Mouse (Mus musculus) kidney, postnatal 0 days (tissue): ENCODE data around the gene Cdcp2. TPM values are rescaled to one million over a fixed set of nuclear protein-coding genes. Genes with fewer than 3 reads are reported as not detected.
A peak's percentile ranks its signal among the peaks of the same experiment; 100 is the strongest.

ENCODE experiments used
- ATAC-seq: fragments of 200-750 bp; cut with Nextera tagmentation; replicated peaks from 2 replicates; pipeline ENCODE4 v1.8.0; 2017; ENCODE audit warnings: low read depth, moderate number of reproducible peaks, moderate TSS enrichment, moderate library complexity; ENCODE audit not compliant: low FRiP score
- DNase-seq: peaks from one replicate; pipeline ENCODE4 v3.0.0-alpha.2; 2016; ENCODE audit warnings: low spot score
- H3K27ac ChIP-seq: fragments of 300-500 bp; sonication (generic); 2 replicates; pipeline ENCODE4 v1.5.1; 2014; ENCODE audit warnings: mild to moderate bottlenecking
- H3K27me3 ChIP-seq: fragments of 300-500 bp; sonication (generic); 2 replicates; pipeline ENCODE4 v1.6.1; 2014; ENCODE audit warnings: low read length, mixed read lengths; ENCODE audit not compliant: insufficient read depth
- H3K36me3 ChIP-seq: fragments of 300-500 bp; sonication (generic); 2 replicates; pipeline ENCODE4 v1.6.1; 2014; ENCODE audit warnings: low read length, mixed read lengths; ENCODE audit not compliant: insufficient read depth
- H3K4me1 ChIP-seq: fragments of 300-500 bp; sonication (generic); replicated peaks from 2 replicates; pipeline ENCODE4 v1.6.1; 2014; ENCODE audit warnings: antibody characterized with exemption, low read length, mixed read lengths; ENCODE audit not compliant: insufficient read depth
- H3K4me2 ChIP-seq: fragments of 300-500 bp; sonication (generic); 2 replicates; pipeline ENCODE4 v1.6.1; 2014; ENCODE audit warnings: mild to moderate bottlenecking, low read length, moderate library complexity, mixed read lengths
- H3K4me3 ChIP-seq: fragments of 300-500 bp; sonication (generic); replicated peaks from 2 replicates; pipeline ENCODE4 v1.5.1; 2014; ENCODE audit warnings: low read depth, low read length
- H3K9ac ChIP-seq: fragments of 300-500 bp; sonication (generic); 2 replicates; pipeline ENCODE4 v1.6.1; 2014; ENCODE audit warnings: low read depth, low read length
- H3K9me3 ChIP-seq: fragments of 300-500 bp; sonication (generic); replicated peaks from 2 replicates; pipeline ENCODE4 v1.6.1; 2016; ENCODE audit warnings: low read length, inconsistent platforms, mixed read lengths
- CTCF ChIP-seq: IDR thresholded peaks from 2 replicates; pipeline ENCODE4 v1.5.1; 2016; ENCODE audit warnings: antibody characterized with exemption, low read depth, mild to moderate bottlenecking, moderate library complexity
- WGBS: fragments of 180-500 bp; shearing (Covaris S2); extraction: QIAGEN DNeasy Blood & Tissue Kit; methylation state at CpG from one replicate; pipeline ENCODE4 v1.1.7; 2014; 5-methylcytosine and 5-hydroxymethylcytosine counted together
- polyA plus RNA-seq: library from polyadenylated mRNA; unstranded; fragments of >200 nt; fragmentation: Nextera tagmentation; extraction: Ambion mirVana; gene quantifications from 2 replicates; pipeline ENCODE4 v1.2.1, GENCODE M21; 2015

Cdcp2 gene
- polyA plus RNA-seq, 1 experiment from 2014 or later, result 0.09 TPM

DNA sequence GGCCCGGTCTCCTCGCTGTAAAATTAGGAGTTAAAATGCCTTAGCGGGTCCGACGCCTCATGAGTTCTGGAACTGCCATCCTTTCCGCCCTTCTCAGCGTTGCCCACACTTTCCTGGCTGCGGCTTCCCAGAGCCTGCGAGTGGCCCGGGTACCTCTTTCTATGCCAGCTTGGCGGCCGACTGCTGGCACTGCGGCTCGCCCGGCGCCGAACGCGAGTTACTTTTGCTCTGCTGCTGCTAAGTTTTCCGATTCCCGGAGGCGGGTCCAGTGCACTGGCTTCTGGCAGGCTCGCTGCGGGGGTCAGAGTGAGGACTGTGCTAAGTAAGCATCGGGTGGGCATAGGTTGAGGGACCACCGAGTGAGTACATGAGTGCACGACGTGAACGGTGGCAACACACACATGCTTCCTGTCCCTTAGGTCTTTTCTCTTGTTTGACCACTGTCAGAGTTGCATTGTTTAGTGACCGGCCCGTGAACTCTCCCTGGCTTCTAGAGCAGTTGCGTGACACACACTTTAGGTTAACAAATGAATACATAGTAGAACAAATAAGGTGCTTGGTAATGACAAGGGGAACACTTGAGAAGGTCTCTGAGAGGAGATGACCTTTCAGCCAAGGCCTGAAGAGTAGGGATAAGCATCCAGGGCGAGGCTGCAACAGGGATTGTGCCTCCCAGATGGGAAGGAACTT is 29.4 kb upstream of the Cdcp2 start:
- DNase-seq, result no peak
- Histone ChIP-seq H3K36me3 (peaks cover 24% of the 10 kb centered on the region), H3K9ac (peak overlapping the region; percentile 60), H3K4me2 (peak overlapping the region; percentile 96), H3K27me3 (no peaks in the 10 kb centered on the region), H3K27ac (peak overlapping the region; percentile 32), H3K9me3 (no peaks in the 10 kb centered on the region), H3K4me1 (peaks cover 9% of the 10 kb centered on the region; the same call in 1 of the 2 replicates), H3K4me3 (peak overlapping the region; percentile 74)
- ATAC-seq, result peak; percentile 51
- TF ChIP-seq CTCF, result no peak
- 4% methylated on average over 33 of the region's 33 CpGs for WGBS

DNA sequence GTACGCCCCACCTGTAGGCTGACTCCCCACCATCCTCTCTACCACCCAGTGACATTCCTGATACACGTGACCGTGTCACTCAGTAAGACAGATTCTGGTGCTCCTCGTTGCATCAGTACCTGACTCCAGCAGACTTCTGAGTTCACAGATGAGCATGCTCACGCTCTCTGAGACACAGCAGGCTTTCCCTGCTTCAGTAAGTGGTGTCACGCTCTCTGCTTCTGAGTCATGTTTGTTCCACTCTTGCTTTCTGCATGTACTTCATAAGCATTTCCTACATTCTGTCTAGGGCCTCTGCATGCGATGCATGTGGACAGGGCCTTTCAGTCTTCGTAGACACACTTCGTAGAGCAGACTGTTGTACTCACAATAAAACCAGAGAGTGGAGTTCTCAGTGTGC is 24.3 kb upstream of the Cdcp2 start:
- no peak overlapping the region for H3K27ac ChIP-seq
- no peaks in the 10 kb centered on the region for H3K36me3 ChIP-seq
- no peaks in the 10 kb centered on the region for H3K4me1 ChIP-seq
- WGBS, result 60% methylated on average over 9 of the region's 9 CpGs
- no peaks in the 10 kb centered on the region for H3K27me3 ChIP-seq
- no peak overlapping the region for H3K9ac ChIP-seq
- ATAC-seq (no peak), DNase-seq (no peak)
- no peak overlapping the region for H3K4me2 ChIP-seq
- TF ChIP-seq CTCF, result no peak
- H3K9me3 ChIP-seq, result no peaks in the 10 kb centered on the region
- H3K4me3 ChIP-seq, result no peak overlapping the region

DNA sequence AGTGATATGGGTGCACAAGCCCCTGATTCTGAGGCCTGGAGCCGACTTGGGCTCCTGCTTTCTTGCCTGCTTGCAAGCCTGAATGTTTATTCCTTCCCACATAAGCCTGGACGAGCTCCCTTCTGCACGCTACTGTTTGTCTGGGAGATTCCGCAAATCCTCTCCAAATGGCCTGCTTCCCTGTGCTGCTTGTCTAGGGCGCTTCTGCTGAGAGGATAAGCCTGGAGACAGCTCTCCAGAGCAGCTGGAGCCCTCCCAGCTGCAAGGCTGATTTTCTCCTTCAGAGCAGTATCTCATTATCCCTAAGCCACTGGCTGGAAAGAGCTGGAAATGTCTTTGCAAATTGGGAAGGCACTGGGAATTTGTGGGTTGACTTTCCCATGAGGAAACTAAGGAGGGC is 21.2 kb upstream of the Cdcp2 start:
- H3K9me3 ChIP-seq, result no peaks in the 10 kb centered on the region
- H3K27me3 ChIP-seq, result no peaks in the 10 kb centered on the region
- no peaks in the 10 kb centered on the region for H3K4me1 ChIP-seq
- H3K27ac ChIP-seq, result no peak overlapping the region
- no peak for ATAC-seq
- no peak overlapping the region for H3K4me3 ChIP-seq
- no peak for TF ChIP-seq CTCF
- WGBS, result 79% methylated on average over 5 of the region's 5 CpGs
- DNase-seq, result no peak
- H3K4me2 ChIP-seq, result no peak overlapping the region
- no peaks in the 10 kb centered on the region for H3K36me3 ChIP-seq
- no peak overlapping the region for H3K9ac ChIP-seq

DNA sequence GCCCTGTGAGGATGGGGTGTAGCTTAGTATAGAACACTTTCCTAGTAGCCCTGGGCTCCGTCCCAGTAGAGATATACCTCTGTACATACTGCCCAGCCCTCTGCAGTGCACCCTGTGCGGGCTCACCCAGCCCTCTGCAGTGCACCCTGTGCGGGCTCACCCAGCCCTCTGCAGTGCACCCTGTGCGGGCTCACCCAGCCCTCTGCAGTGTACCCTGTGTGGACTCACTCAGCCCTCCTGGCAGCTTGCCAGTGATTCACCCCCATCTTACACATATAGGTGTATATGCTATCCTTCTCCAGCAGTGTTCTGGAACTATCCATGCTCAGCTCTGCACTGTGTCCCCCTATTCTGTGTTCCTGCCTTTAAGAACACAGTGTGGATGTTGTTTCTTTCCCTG is 17.8 kb upstream of the Cdcp2 start:
- Histone ChIP-seq H3K4me2 (no peak overlapping the region), H3K9ac (no peak overlapping the region), H3K27me3 (no peaks in the 10 kb centered on the region), H3K4me3 (no peak overlapping the region), H3K9me3 (no peaks in the 10 kb centered on the region), H3K36me3 (no peaks in the 10 kb centered on the region), H3K27ac (no peak overlapping the region), H3K4me1 (no peaks in the 10 kb centered on the region)
- ATAC-seq (no peak), DNase-seq (no peak)
- WGBS, result 90% methylated on average over 4 of the region's 4 CpGs
- no peak for TF ChIP-seq CTCF

DNA sequence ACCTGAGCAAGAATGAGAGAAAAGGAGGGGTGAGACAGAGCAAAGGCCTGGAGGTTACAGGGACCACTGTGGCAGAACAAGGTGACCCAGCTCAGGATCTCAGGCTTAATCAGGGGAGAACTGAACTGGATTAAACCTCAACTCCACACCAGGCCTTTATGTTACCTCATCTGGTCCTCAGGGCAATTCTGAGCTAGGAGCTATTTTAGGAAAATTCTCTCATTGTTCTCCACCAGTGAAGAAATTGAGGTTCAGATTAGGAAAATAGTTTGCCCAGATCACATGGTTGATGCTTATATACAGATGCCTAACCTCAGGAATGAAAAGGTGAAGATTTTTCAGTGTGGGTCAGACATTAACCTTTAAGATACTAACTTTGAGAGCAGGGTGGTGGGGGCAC is 17.0 kb upstream of the Cdcp2 start:
- H3K4me3 ChIP-seq, result no peak overlapping the region
- no peak for DNase-seq
- no peak for ATAC-seq
- H3K36me3 ChIP-seq, result no peaks in the 10 kb centered on the region
- no peak overlapping the region for H3K27ac ChIP-seq
- H3K9me3 ChIP-seq, result no peaks in the 10 kb centered on the region
- no peak overlapping the region for H3K9ac ChIP-seq
- no peaks in the 10 kb centered on the region for H3K27me3 ChIP-seq
- peaks cover 7% of the 10 kb centered on the region; the same call in 1 of the 2 replicates for H3K4me1 ChIP-seq
- no peak for TF ChIP-seq CTCF
- H3K4me2 ChIP-seq, result no peak overlapping the region

DNA sequence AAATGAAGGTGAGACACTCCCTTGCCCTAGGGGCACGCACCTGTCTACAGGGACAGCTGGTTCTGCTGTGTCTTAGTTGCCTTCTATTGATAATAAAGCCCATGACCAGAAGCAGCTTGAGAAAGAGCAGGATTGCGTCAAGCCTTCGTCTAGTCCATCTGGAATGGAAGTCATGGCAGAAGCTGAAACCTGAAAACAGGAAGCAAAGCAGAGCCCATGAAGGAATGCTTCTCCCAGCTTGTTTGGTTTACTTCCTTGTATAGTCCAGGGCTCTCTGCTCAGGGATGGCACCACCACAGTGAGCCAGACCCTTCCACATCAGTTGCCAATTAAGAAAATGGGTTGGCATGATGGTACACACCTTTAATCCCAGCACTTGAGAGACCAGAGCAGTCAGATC is 14.5 kb upstream of the Cdcp2 start:
- 0 out of 2 replicates have a peak overlapping the region, but pooled peaks have one; percentile 21 for H3K27ac ChIP-seq
- no peaks in the 10 kb centered on the region for H3K9me3 ChIP-seq
- 80% methylated on average over 3 of the region's 3 CpGs for WGBS

DNA sequence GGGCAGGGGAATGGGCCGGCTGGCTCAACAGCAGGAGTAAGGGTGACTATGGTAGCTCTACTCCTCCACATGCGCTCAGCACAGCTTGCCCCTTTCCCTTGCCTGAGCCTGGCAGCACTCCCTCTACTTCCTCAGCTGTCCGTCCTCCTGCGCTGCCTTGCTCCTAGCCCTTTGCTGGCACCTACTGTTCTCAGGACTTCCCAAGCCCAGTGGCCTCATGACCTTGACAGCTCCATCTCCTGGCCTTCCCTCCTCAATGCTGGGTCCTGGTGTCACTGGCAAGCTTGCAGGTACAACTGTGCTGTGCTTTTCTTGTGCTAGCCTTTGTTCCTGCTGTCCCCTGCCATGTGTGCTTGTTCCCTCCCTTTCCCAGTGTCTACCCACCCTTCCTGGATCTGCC is 13.6 kb upstream of the Cdcp2 start:
- no peaks in the 10 kb centered on the region for H3K27me3 ChIP-seq
- WGBS, result 92% methylated on average over 4 of the region's 4 CpGs
- no peak for ATAC-seq

More for the DNA sequence above, 14.5 kb upstream of the Cdcp2 start:
- DNase-seq (no peak), ATAC-seq (no peak)
- Histone ChIP-seq H3K4me1 (peaks cover 7% of the 10 kb centered on the region; the same call in 1 of the 2 replicates), H3K27me3 (no peaks in the 10 kb centered on the region), H3K4me3 (no peak overlapping the region), H3K4me2 (no peak overlapping the region), H3K9ac (no peak overlapping the region), H3K36me3 (no peaks in the 10 kb centered on the region)
- no peak for TF ChIP-seq CTCF

More for the DNA sequence above, 13.6 kb upstream of the Cdcp2 start:
- Histone ChIP-seq H3K36me3 (no peaks in the 10 kb centered on the region), H3K9me3 (no peaks in the 10 kb centered on the region), H3K27ac (0 out of 2 replicates have a peak overlapping the region, but pooled peaks have one; percentile 33), H3K9ac (no peak overlapping the region), H3K4me1 (peaks cover 7% of the 10 kb centered on the region; the same call in 1 of the 2 replicates), H3K4me2 (no peak overlapping the region), H3K4me3 (no peak overlapping the region)
- no peak for DNase-seq
- TF ChIP-seq CTCF, result 0 out of 2 replicates have a peak, but pooled peaks have one; percentile 5
